Mouse (Mus musculus): ENCODE measurements around the gene Gm45015. TPM values are rescaled to one million over a fixed set of nuclear protein-coding genes. Genes with fewer than 3 reads are reported as not detected.

The Gm45015 gene
- polyA plus RNA-seq (2014; fragmentation: Illumina TruSeq; extraction: RNeasy Lipid Tissue Mini Kit (QIAGEN cat#74804); ENCODE audit: low read depth, low replicate concordance): not detected

DNA sequence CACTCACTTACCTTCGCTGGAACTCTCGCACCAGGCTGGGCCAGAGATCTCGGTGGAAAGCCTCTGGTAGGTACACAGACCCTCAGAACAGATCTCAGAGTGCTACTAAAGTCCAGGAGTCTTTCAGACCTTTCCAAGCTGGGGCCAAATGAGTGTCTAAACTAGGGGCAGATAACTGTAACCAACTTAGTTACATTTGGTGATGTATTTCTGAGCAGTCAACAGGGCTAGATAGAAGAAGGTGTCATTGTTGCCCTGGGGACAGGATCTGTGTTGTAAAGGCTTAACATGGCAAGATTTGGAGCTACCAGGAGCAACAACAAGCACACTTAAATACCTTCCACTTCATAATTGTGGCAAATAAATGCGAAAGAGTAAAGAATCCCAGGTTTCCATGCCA is at the start of gene Gm45015:
Gene Gm45015 (minus strand): TSS at position 101 of the 400 bp plus-strand sequence.

DNA sequence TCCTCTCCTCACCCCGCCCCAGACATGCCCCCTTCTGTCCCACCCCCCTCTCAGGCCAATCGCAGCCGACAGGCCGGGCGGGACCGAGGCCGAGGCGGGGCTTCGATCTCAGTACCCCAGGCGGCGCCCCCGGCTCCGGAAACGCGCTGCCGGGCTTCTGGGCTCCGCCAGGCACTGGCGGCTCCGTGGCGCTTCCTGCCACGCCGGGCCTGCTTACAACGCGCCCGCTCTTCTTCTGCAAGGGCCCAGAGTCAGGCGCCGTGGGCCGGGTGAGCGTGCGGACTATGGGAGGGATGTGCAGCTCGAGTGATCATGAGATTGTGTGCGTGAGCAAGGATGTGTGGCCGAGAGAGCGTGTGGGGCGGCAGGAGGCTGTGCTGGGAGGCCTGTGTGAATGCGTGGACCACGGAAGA is 5.8 kb upstream of the Gm45015 start, which contains the start of gene Zfp275:
Gene Zfp275 (plus strand): TSS at position 139 of the 413 bp plus-strand sequence.

DNA sequence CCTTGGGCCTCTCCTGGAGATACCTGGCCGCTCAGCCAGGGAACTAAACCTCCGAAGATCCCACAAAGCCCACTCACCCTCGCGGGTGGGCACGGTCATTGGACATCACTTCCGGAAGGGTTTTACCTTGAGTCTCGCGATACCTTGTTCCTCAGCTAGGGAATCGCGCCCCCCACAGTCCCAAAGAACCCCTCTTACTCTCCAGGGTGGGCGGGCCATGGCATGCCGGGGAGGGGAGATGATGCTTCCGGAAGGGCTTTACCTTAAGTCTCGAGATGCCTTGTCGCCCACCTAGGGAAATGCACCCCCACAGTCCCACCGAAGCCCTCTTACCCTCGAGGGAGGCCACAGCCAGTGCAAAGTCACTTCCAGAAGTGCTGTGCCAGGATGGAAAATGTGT is 43.8 kb downstream of the Gm45015 start, which contains the start of the genes Xlr5a and Xlr5c:
Gene Xlr5a (minus strand): TSS at position 101 of the 400 bp plus-strand sequence.
Gene Xlr5c (minus strand): TSS at position 101 of the 400 bp plus-strand sequence.

Other genes with a start within 250 kb of the Gm45015 start
- 0.71 TPM for gene Xlr3a, start 239.7 kb downstream of the Gm45015 start, polyA plus RNA-seq (2014; fragmentation: Illumina TruSeq; extraction: RNeasy Lipid Tissue Mini Kit (QIAGEN cat#74804); ENCODE audit: low read depth, low replicate concordance)
- not detected for gene Gm14685, start 219.8 kb downstream of the Gm45015 start, polyA plus RNA-seq (2014; fragmentation: Illumina TruSeq; extraction: RNeasy Lipid Tissue Mini Kit (QIAGEN cat#74804); ENCODE audit: low read depth, low replicate concordance)
- gene Xlr5b, start 188.0 kb downstream of the Gm45015 start, polyA plus RNA-seq (2014; fragmentation: Illumina TruSeq; extraction: RNeasy Lipid Tissue Mini Kit (QIAGEN cat#74804); ENCODE audit: low read depth, low replicate concordance): not detected
- gene DXBay18, start 187.4 kb downstream of the Gm45015 start, polyA plus RNA-seq (2014; fragmentation: Illumina TruSeq; extraction: RNeasy Lipid Tissue Mini Kit (QIAGEN cat#74804); ENCODE audit: low read depth, low replicate concordance): not detected
- not detected for gene Spin2d, start 159.9 kb downstream of the Gm45015 start, polyA plus RNA-seq (2014; fragmentation: Illumina TruSeq; extraction: RNeasy Lipid Tissue Mini Kit (QIAGEN cat#74804); ENCODE audit: low read depth, low replicate concordance)
- 0.76 TPM for gene Xlr3b, start 144.6 kb downstream of the Gm45015 start, polyA plus RNA-seq (2014; fragmentation: Illumina TruSeq; extraction: RNeasy Lipid Tissue Mini Kit (QIAGEN cat#74804); ENCODE audit: low read depth, low replicate concordance)
- gene Xlr4b, start 122.5 kb downstream of the Gm45015 start, polyA plus RNA-seq (2014; fragmentation: Illumina TruSeq; extraction: RNeasy Lipid Tissue Mini Kit (QIAGEN cat#74804); ENCODE audit: low read depth, low replicate concordance): 0.50 TPM
- gene F8a, start 108.5 kb downstream of the Gm45015 start, polyA plus RNA-seq (2014; fragmentation: Illumina TruSeq; extraction: RNeasy Lipid Tissue Mini Kit (QIAGEN cat#74804); ENCODE audit: low read depth, low replicate concordance): 4.1 TPM
- not detected for gene Xlr4c, start 93.7 kb downstream of the Gm45015 start, polyA plus RNA-seq (2014; fragmentation: Illumina TruSeq; extraction: RNeasy Lipid Tissue Mini Kit (QIAGEN cat#74804); ENCODE audit: low read depth, low replicate concordance)
- not detected for gene Xlr3c, start 71.5 kb downstream of the Gm45015 start, polyA plus RNA-seq (2014; fragmentation: Illumina TruSeq; extraction: RNeasy Lipid Tissue Mini Kit (QIAGEN cat#74804); ENCODE audit: low read depth, low replicate concordance)
- gene Xlr5a, start 43.9 kb downstream of the Gm45015 start, polyA plus RNA-seq (2014; fragmentation: Illumina TruSeq; extraction: RNeasy Lipid Tissue Mini Kit (QIAGEN cat#74804); ENCODE audit: low read depth, low replicate concordance): not detected
- gene Xlr5c, start 43.9 kb downstream of the Gm45015 start, polyA plus RNA-seq (2014; fragmentation: Illumina TruSeq; extraction: RNeasy Lipid Tissue Mini Kit (QIAGEN cat#74804); ENCODE audit: low read depth, low replicate concordance): not detected
- 7.8 TPM for gene Zfp275, start 5.8 kb upstream of the Gm45015 start, polyA plus RNA-seq (2014; fragmentation: Illumina TruSeq; extraction: RNeasy Lipid Tissue Mini Kit (QIAGEN cat#74804); ENCODE audit: low read depth, low replicate concordance)
- gene Gm18336, start 61.9 kb upstream of the Gm45015 start, polyA plus RNA-seq (2014; fragmentation: Illumina TruSeq; extraction: RNeasy Lipid Tissue Mini Kit (QIAGEN cat#74804); ENCODE audit: low read depth, low replicate concordance): not detected
- gene Zfp92, start 74.3 kb upstream of the Gm45015 start, polyA plus RNA-seq (2014; fragmentation: Illumina TruSeq; extraction: RNeasy Lipid Tissue Mini Kit (QIAGEN cat#74804); ENCODE audit: low read depth, low replicate concordance): not detected
- gene Trex2, start 98.5 kb upstream of the Gm45015 start, polyA plus RNA-seq (2014; fragmentation: Illumina TruSeq; extraction: RNeasy Lipid Tissue Mini Kit (QIAGEN cat#74804); ENCODE audit: low read depth, low replicate concordance): not detected
- gene Haus7, start 122.2 kb upstream of the Gm45015 start, polyA plus RNA-seq (2014; fragmentation: Illumina TruSeq; extraction: RNeasy Lipid Tissue Mini Kit (QIAGEN cat#74804); ENCODE audit: low read depth, low replicate concordance): 8.6 TPM
- gene Bgn, start 146.8 kb upstream of the Gm45015 start, polyA plus RNA-seq (2014; fragmentation: Illumina TruSeq; extraction: RNeasy Lipid Tissue Mini Kit (QIAGEN cat#74804); ENCODE audit: low read depth, low replicate concordance): 227 TPM
- not detected for gene Atp2b3, start 166.2 kb upstream of the Gm45015 start, polyA plus RNA-seq (2014; fragmentation: Illumina TruSeq; extraction: RNeasy Lipid Tissue Mini Kit (QIAGEN cat#74804); ENCODE audit: low read depth, low replicate concordance)